Mouse (Mus musculus): ENCODE data around the gene Fgf15. TPM values are rescaled to one million over a fixed set of nuclear protein-coding genes. Genes with fewer than 3 reads are reported as not detected.

Fgf15 gene
- polyA plus RNA-seq, 1 experiment from 2014 or later: 1.6 TPM

DNA sequence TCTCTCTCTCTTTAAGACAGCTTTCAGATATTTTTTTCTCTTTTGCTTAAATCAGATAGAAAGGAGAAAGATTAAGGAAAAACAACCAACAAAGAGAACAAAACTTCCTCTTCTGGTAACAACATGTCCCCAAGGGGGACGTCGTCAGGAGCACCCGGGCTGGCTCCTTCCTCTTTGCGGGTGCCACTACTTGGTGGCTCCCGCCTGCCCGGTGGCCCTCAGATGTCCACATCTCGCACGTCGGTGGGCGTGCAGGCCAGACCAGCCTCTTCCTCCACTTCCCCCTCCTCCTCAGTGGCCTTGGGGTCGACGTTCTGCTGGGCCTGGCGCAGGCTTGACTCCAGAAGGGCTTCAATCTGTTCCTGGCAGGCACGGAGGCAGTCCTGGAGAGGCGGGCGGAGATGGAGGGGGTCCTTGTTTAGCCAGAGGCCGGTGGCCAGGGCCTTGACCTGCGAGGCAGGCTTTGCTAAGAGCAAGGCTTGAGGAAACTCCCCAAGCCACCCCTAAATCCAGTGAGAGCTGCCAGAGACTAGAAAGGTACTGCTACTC is 36.1 kb downstream of the Fgf15 start:
- Histone ChIP-seq H3K4me1 (peaks cover 13% of the 10 kb centered on the region), H3K36me3 (peaks cover 56% of the 10 kb centered on the region), H3K9me3 (replicated peaks) (no peaks in the 10 kb centered on the region), H3K27me3 (no peaks in the 10 kb centered on the region), H3K27ac (replicated peaks) (no peak overlapping the region), H3K9ac (no peak overlapping the region), H3K4me2 (replicated peaks) (no peak overlapping the region), H3K4me3 (replicated peaks) (no peak overlapping the region)
- 69% methylated on average over 18 of the region's 18 CpGs for WGBS
- ATAC-seq (ENCODE audit: insufficient number of reproducible peaks, low FRiP score, low TSS enrichment, low read depth): no peak

DNA sequence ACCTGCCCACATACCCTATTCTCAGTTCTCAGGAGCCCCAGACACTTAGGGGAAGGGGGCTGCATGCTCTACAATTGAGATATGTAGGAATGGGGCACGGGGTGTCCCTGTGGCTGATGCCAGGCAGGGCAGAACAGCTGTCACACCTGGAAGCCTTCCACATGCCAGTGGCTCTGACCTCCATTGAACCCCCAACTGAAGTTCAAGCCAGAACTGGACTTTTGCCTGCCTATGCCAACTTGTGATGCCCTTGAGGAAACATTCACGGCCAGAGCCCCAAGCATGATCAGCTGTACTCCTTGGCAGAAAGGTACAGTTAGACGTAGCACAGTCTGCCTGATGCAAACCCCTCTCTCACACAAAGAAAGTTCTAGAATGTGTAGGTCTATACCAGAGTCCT is 37.0 kb downstream of the Fgf15 start:
- H3K36me3 ChIP-seq: peaks cover 56% of the 10 kb centered on the region
- 79% methylated on average over 3 of the region's 3 CpGs for WGBS
- H3K4me1 ChIP-seq: peaks cover 16% of the 10 kb centered on the region
- H3K9ac ChIP-seq: no peak overlapping the region
- no peaks in the 10 kb centered on the region for H3K27me3 ChIP-seq
- H3K4me2 ChIP-seq (replicated peaks): no peak overlapping the region
- no peak overlapping the region for H3K27ac ChIP-seq (replicated peaks)
- H3K9me3 ChIP-seq (replicated peaks): no peaks in the 10 kb centered on the region
- no peak for ATAC-seq (ENCODE audit: insufficient number of reproducible peaks, low FRiP score, low TSS enrichment, low read depth)
- H3K4me3 ChIP-seq (replicated peaks): no peak overlapping the region

DNA sequence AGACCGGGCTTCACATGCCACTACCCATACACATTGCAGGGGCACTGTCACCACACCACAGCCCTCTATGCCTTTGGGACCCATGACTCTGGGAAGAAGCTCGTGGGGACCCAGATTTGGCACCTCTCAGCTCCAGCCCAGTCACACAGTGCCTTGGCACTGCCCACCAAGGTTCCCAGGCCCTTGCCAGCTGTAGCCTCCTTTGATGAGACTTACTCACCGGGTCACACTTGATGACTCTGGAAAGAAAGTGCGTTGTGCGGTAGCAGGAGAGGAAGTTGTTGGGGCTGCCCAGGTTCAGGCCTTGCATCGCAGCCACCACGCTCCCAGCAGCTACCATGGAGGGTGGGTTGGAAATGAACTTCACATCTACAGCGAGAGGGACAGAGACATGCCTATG is 37.5 kb downstream of the Fgf15 start:
- 88% methylated on average over 8 of the region's 8 CpGs for WGBS
- Histone ChIP-seq H3K36me3 (peaks cover 56% of the 10 kb centered on the region), H3K9me3 (replicated peaks) (no peaks in the 10 kb centered on the region), H3K27me3 (no peaks in the 10 kb centered on the region), H3K9ac (no peak overlapping the region), H3K27ac (replicated peaks) (no peak overlapping the region), H3K4me1 (peaks cover 19% of the 10 kb centered on the region), H3K4me3 (replicated peaks) (no peak overlapping the region), H3K4me2 (replicated peaks) (no peak overlapping the region)
- no peak for ATAC-seq (ENCODE audit: insufficient number of reproducible peaks, low FRiP score, low TSS enrichment, low read depth)

DNA sequence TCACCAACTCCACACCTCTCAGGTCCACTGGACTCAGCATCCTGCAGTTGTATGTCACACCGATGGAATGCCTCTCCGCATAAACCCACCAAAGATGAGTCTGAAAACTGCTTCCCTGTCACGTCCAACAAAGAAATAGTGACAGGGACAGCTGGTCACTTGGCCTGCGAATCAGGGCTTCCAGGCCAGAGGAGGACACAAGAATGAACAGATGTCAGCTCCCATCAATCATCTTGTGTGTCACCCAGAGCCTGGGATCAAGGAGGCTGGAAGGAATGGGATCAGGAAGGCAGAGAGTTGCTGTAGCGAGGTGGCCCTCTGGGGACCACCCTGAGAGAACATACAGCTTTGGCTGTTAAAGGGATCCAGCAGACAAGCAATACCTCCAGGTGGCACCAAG is 38.6 kb downstream of the Fgf15 start:
- no peak overlapping the region for H3K9ac ChIP-seq
- 77% methylated on average over 5 of the region's 5 CpGs for WGBS

DNA sequence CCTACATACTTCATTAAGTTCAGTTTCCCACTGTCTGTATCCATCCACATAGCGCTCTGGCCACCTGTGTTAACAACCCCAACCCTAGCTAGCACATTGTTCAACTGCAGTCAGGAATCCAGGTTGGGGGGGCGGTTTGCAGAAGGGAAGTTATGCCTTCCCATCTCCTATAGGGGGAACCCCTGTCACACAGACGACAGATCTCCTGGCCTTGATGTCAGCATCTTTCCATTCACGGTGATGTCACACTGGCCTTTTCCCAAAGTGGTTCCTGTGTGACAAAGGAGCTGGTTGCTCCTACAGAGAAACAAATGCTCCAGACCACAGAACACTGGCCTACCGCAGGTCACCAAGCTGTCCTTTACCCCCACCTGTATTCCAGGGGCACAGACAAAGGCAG is 39.2 kb downstream of the Fgf15 start:
- peaks cover 35% of the 10 kb centered on the region for H3K4me1 ChIP-seq
- no peaks in the 10 kb centered on the region for H3K27me3 ChIP-seq
- no peak overlapping the region for H3K4me3 ChIP-seq (replicated peaks)
- H3K27ac ChIP-seq (replicated peaks): no peak overlapping the region
- H3K9me3 ChIP-seq (replicated peaks): no peaks in the 10 kb centered on the region
- no peak for ATAC-seq (ENCODE audit: insufficient number of reproducible peaks, low FRiP score, low TSS enrichment, low read depth)
- H3K9ac ChIP-seq: no peak overlapping the region
- WGBS: 53% methylated on average over 5 of the region's 5 CpGs
- no peak overlapping the region for H3K4me2 ChIP-seq (replicated peaks)
- peaks cover 42% of the 10 kb centered on the region for H3K36me3 ChIP-seq

More for the DNA sequence above, 38.6 kb downstream of the Fgf15 start:
- Histone ChIP-seq H3K27ac (replicated peaks) (no peak overlapping the region), H3K4me3 (replicated peaks) (no peak overlapping the region), H3K4me2 (replicated peaks) (no peak overlapping the region), H3K27me3 (no peaks in the 10 kb centered on the region), H3K4me1 (peaks cover 29% of the 10 kb centered on the region), H3K9me3 (replicated peaks) (no peaks in the 10 kb centered on the region), H3K36me3 (peaks cover 45% of the 10 kb centered on the region)
- no peak for ATAC-seq (ENCODE audit: insufficient number of reproducible peaks, low FRiP score, low TSS enrichment, low read depth)

DNA sequence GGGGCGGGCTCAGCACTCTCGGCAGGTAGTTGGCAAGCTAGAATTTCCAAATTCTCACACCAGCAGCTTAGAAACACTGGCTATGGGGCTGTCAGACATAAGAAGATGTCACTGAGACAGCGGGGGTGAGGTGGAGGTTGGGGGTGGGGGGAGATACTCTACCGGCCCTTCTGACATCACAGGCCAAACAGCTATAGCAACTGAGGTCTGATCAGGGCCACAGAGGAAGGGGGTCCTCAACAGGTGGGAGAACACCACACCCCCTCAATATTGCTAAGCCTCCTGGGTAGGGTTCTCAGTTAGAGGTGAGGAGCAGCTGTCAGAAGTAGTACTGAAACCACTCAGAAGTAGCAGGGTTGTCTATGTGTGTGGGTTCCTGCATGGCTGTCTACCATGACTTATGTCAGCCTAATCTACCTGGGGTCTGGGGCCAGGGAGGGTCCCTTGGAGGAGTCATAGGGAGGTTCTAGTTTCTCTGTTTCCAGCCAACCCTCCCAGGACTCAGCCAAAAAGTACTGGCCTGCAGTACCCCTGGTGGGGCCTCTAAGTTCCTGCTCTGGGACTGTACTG is 40.1 kb downstream of the Fgf15 start:
- 81% methylated on average over 4 of the region's 4 CpGs for WGBS
- H3K36me3 ChIP-seq: peaks cover 42% of the 10 kb centered on the region
- H3K27ac ChIP-seq (replicated peaks): no peak overlapping the region
- no peak overlapping the region for H3K9ac ChIP-seq
- no peaks in the 10 kb centered on the region for H3K27me3 ChIP-seq
- H3K4me2 ChIP-seq (replicated peaks): peak overlapping the region; percentile 95; the same call in 1 of the 2 replicates
- peak overlapping the region; percentile 65; the same call in 1 of the 2 replicates for H3K4me3 ChIP-seq (replicated peaks)
- H3K4me1 ChIP-seq: peaks cover 41% of the 10 kb centered on the region
- no peaks in the 10 kb centered on the region for H3K9me3 ChIP-seq (replicated peaks)
- ATAC-seq (ENCODE audit: insufficient number of reproducible peaks, low FRiP score, low TSS enrichment, low read depth): no peak

DNA sequence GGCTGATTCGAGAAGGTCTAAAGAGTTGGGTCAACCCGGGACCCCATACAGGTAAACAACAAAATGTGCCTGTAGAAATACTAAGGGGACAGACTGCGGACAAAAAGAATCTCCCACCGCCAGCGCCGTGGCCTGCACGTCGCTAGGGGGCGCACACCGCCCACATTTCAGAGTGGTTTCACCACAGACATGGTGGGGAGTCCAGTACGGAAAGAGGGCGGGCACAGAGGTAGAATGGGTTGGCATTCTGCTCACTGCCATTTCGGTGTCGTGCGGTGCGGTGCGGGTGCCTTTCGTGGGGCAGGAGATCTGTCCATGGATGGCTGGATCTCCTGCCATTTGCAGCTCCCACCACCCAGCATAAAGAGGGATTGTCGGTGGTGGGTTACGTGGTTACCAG is 41.2 kb downstream of the Fgf15 start:
- Histone ChIP-seq H3K4me1 (peaks cover 51% of the 10 kb centered on the region), H3K4me2 (replicated peaks) (peak overlapping the region; percentile 95), H3K36me3 (peaks cover 40% of the 10 kb centered on the region), H3K9ac (peak overlapping the region; percentile 53), H3K27me3 (no peaks in the 10 kb centered on the region), H3K9me3 (replicated peaks) (no peaks in the 10 kb centered on the region), H3K4me3 (replicated peaks) (peak overlapping the region; percentile 65), H3K27ac (replicated peaks) (peak overlapping the region; percentile 88)
- WGBS: 1% methylated on average over 20 of the region's 20 CpGs
- ATAC-seq (ENCODE audit: insufficient number of reproducible peaks, low FRiP score, low TSS enrichment, low read depth): 0 out of 2 replicates have a peak, but pooled peaks have one; percentile 22

DNA sequence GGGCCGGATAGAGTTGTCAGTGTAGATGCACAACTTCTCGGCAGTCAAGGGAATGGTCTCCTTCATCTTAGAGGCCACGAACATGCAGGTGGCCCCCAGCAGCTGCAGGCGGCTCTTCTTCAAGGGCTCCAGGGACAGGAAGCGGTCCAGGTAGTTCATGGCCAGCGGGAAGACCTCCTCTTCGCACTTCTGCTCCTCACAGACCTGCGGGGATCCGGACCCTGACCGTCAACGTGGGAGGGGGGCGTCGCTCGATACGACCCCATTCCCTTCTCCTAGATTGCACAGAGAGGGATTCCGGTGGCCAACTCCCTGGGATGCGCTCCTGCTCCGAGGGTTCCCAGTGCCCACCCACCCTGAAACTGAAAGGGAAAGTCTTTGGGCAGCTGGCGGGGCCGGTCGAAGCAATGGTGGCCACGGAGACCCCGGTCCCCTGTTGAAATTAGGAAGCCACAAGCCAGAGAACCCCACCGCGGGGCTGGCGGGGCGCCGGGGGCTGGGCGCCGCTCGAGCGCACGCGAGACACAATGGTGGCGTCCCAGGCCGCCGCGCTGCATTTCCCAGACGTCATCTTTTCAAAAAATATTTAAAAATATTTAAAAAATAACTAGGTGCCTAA is 41.7 kb downstream of the Fgf15 start:
- no peaks in the 10 kb centered on the region for H3K9me3 ChIP-seq (replicated peaks)
- peaks cover 56% of the 10 kb centered on the region for H3K4me1 ChIP-seq
- peaks cover 35% of the 10 kb centered on the region for H3K36me3 ChIP-seq
- no peaks in the 10 kb centered on the region for H3K27me3 ChIP-seq
- no peak for ATAC-seq (ENCODE audit: insufficient number of reproducible peaks, low FRiP score, low TSS enrichment, low read depth)
- H3K4me3 ChIP-seq (replicated peaks): peak overlapping the region; percentile 65
- WGBS: under 1% methylated on average over 39 of the region's 39 CpGs
- peak overlapping the region; percentile 95 for H3K4me2 ChIP-seq (replicated peaks)
- peak overlapping the region; percentile 88 for H3K27ac ChIP-seq (replicated peaks)
- peak overlapping the region; percentile 53 for H3K9ac ChIP-seq

DNA sequence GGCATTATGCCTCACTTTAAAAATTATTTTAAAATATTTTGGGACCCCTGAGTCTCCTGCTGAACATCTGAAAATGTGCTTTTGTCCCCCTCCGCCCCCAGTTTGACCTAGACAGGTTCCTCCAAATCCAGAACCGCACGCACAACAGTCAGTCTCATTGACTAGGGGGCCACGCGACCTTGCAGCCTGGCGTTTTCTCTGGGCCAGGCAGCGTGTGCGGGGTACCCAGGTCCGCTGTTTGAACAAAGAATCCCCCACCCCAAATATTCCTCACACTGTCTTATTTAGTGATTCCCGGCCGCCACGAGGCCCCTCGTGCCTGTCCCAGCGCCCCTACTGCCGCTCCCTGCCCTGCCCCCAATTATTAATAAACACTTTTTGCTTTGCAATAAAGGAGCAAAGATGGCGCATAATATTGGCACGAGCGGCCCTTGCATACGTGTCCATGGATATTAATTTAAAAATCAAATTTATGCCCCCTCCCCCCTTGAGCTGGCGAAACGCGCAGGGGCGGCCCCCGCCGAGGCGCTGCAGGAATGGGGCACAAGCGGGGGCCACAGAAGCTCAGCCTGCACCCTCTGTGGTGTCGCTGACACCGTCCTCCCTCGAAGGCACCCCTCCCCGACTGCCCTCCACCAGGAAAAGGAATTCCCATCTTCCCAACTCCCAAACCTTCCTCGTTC is 42.5 kb downstream of the Fgf15 start:
- Histone ChIP-seq H3K27ac (replicated peaks) (peak overlapping the region; percentile 88), H3K4me2 (replicated peaks) (peak overlapping the region; percentile 95), H3K9ac (peak overlapping the region; percentile 53), H3K9me3 (replicated peaks) (no peaks in the 10 kb centered on the region), H3K4me1 (peaks cover 63% of the 10 kb centered on the region), H3K4me3 (replicated peaks) (peak overlapping the region; percentile 65), H3K36me3 (peaks cover 27% of the 10 kb centered on the region), H3K27me3 (no peaks in the 10 kb centered on the region)
- 0% methylated on average over 32 of the region's 32 CpGs for WGBS
- ATAC-seq (ENCODE audit: insufficient number of reproducible peaks, low FRiP score, low TSS enrichment, low read depth): no peak

DNA sequence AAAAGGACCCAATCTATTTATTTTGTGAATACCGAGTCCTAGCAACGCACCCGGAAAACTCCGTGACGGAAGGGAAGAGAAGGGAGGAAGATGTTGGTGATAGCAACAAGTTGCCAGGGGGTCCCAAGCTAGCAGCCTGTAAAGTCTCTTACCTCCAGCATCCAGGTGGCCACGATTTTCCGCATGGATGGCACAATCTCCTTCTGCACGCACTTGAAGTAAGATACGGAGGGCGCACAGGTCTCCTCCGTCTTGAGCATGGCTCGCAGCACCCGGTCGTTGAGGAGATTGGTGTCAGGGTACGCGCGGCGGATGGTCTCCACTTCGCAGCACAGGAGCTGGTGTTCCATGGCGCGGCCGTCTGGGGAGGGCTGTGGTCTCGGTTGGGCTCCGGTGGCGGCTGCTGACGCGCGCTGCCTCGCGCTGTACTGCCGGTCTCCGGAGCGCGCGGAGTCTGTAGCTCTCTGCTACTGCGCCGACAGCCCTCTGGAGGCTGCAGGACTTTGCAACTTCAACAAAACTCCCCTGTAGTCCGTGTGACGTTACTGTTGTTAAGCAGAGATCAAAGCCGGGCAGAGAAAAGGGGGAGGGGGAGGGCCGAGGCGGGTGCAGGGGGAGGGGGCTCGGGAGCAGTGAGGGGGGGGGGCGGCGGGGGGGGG is 43.1 kb downstream of the Fgf15 start, which contains the start of gene Ccnd1:
Gene Ccnd1 (minus strand): TSS at position 582 of the 659 bp plus-strand sequence.
- ATAC-seq (ENCODE audit: insufficient number of reproducible peaks, low FRiP score, low TSS enrichment, low read depth): peak; percentile 52
- H3K4me2 ChIP-seq (replicated peaks): peak within 1 kb of the TSS; percentile 95
- H3K4me3 ChIP-seq (replicated peaks): peak within 1 kb of the TSS; percentile 65
- peak within 1 kb of the TSS; percentile 53 for H3K9ac ChIP-seq
- peaks cover 63% of the 10 kb centered on the region for H3K4me1 ChIP-seq
- no peaks in the 10 kb centered on the region for H3K9me3 ChIP-seq (replicated peaks)
- WGBS: under 1% methylated on average over 42 of the region's 45 CpGs
- H3K27me3 ChIP-seq: no peaks in the 10 kb centered on the region
- H3K36me3 ChIP-seq: peaks cover 20% of the 10 kb centered on the region
- H3K27ac ChIP-seq (replicated peaks): peak within 1 kb of the TSS; percentile 88

All from embryonic facial prominence, embryonic 15.5 days (tissue).